Mouse (Mus musculus) hindbrain, postnatal 0 days (tissue): Measurements from ENCODE around the gene Rnf6. TPM values are rescaled to one million over a fixed set of nuclear protein-coding genes. Genes with fewer than 3 reads are reported as not detected.

Source experiments
- ATAC-seq: fragments of 200-750 bp; cut with Nextera tagmentation; 2 replicates; pipeline ENCODE4 v1.8.0; 2017; ENCODE audit warnings: mild to moderate bottlenecking, moderate TSS enrichment, moderate library complexity
- DNase-seq: peaks from one replicate; pipeline ENCODE4 v3.0.0-alpha.2; 2015; ENCODE audit warnings: low spot score
- H3K27ac ChIP-seq: fragments of 300-500 bp; sonication (generic); 2 replicates; pipeline ENCODE4 v1.5.1; 2014; ENCODE audit warnings: mild to moderate bottlenecking
- H3K27me3 ChIP-seq: fragments of 300-500 bp; sonication (generic); 2 replicates; pipeline ENCODE4 v1.6.1; 2014; ENCODE audit warnings: low read length, mixed read lengths; ENCODE audit not compliant: insufficient read depth
- H3K36me3 ChIP-seq: fragments of 300-500 bp; sonication (generic); 2 replicates; pipeline ENCODE4 v1.6.1; 2014; ENCODE audit warnings: low read length, mixed read lengths; ENCODE audit not compliant: insufficient read depth
- H3K4me1 ChIP-seq: fragments of 300-500 bp; sonication (generic); 2 replicates; pipeline ENCODE4 v1.6.1; 2014; ENCODE audit warnings: antibody characterized with exemption, low read length, mixed read lengths; ENCODE audit not compliant: insufficient read depth
- H3K4me2 ChIP-seq: fragments of 300-500 bp; sonication (generic); 2 replicates; pipeline ENCODE4 v1.6.1; 2014; ENCODE audit warnings: low read depth, mild to moderate bottlenecking, low read length, moderate library complexity, mixed read lengths
- H3K4me3 ChIP-seq: fragments of 300-500 bp; sonication (generic); 2 replicates; pipeline ENCODE4 v1.5.1; 2014; ENCODE audit warnings: low read length
- H3K9ac ChIP-seq: fragments of 300-500 bp; sonication (generic); replicated peaks from 2 replicates; pipeline ENCODE4 v1.6.1; 2014; ENCODE audit warnings: mild to moderate bottlenecking, low read length, moderate library complexity, mixed read lengths
- H3K9me3 ChIP-seq: fragments of 300-500 bp; sonication (generic); 2 replicates; pipeline ENCODE4 v1.6.1; 2016; ENCODE audit warnings: low read length, mixed read lengths
- CTCF ChIP-seq: IDR thresholded peaks from 2 replicates; pipeline ENCODE4 v1.5.1; 2016; ENCODE audit warnings: antibody characterized with exemption, control low read depth, low read depth
- WGBS: fragments of 180-500 bp; shearing (Covaris S2); extraction: QIAGEN DNeasy Blood & Tissue Kit; methylation state at CpG from one replicate; pipeline ENCODE4 v1.1.7; 2014; 5-methylcytosine and 5-hydroxymethylcytosine counted together
- polyA plus RNA-seq: library from polyadenylated mRNA; unstranded; fragments of >200 nt; fragmentation: Nextera tagmentation; extraction: Ambion mirVana; gene quantifications from 2 replicates; pipeline ENCODE4 v1.2.1, GENCODE M21; 2015
- total RNA-seq: library from RNA; depleted of rRNA; stranded (reverse); fragments of >200 nt; gene quantifications from 2 replicates; pipeline ENCODE4 v1.2.3, GENCODE M21; 2014

Gene Rnf6
- total and polyA plus RNA-seq, 2 experiments from 2014 or later = 14.6 to 28.3 TPM

- Histone ChIP-seq H3K27me3 (no peaks in the 10 kb centered on the region), H3K4me2 (peak overlapping the region; percentile 87), H3K4me3 (peak overlapping the region; percentile 76), H3K36me3 (no peaks in the 10 kb centered on the region), H3K9me3 (no peaks in the 10 kb centered on the region), H3K9ac (peak overlapping the region; percentile 72), H3K4me1 (no peaks in the 10 kb centered on the region), H3K27ac (peak overlapping the region; percentile 90)
- 1% methylated on average over 19 of the region's 19 CpGs for WGBS
- TF ChIP-seq CTCF = no peak
- peak; percentile 9 for DNase-seq
- ATAC-seq = no peak; the same call in 1 of the 2 replicates
Observed at GRCm38 (mm10) chr5:146231655-146231996, 10.3 kb upstream of the Rnf6 start.

GRCm38 (mm10) chr5:146230864-146231654, 9.7 kb upstream of the Rnf6 start, which contains the start of gene Cdk8:
Gene Cdk8, plus strand, starts transcription at chr5:146231230.
- Histone ChIP-seq H3K27me3 (no peaks in the 10 kb centered on the region), H3K36me3 (no peaks in the 10 kb centered on the region), H3K9me3 (no peaks in the 10 kb centered on the region), H3K4me3 (peak within 1 kb of the TSS; percentile 76), H3K4me2 (peak within 1 kb of the TSS; percentile 87), H3K27ac (peak within 1 kb of the TSS; percentile 90), H3K4me1 (no peaks in the 10 kb centered on the region), H3K9ac (peak within 1 kb of the TSS; percentile 72)
- DNase-seq = peak; percentile 98
- peak; percentile 40 for TF ChIP-seq CTCF
- peak; percentile 95 for ATAC-seq
- under 1% methylated on average over 74 of the region's 102 CpGs for WGBS

GRCm38 (mm10) chr5:146229869-146230650, 8.7 kb upstream of the Rnf6 start:
- no peaks in the 10 kb centered on the region for H3K9me3 ChIP-seq
- H3K27ac ChIP-seq = peak overlapping the region; percentile 90; the same call in 1 of the 2 replicates
- no peaks in the 10 kb centered on the region for H3K36me3 ChIP-seq
- peak overlapping the region; percentile 87 for H3K4me2 ChIP-seq
- DNase-seq = no peak
- no peaks in the 10 kb centered on the region for H3K4me1 ChIP-seq
- peak overlapping the region; percentile 72; the same call in 1 of the 2 replicates for H3K9ac ChIP-seq
- H3K27me3 ChIP-seq = no peaks in the 10 kb centered on the region
- WGBS = 58% methylated on average over 17 of the region's 17 CpGs
- no peak for TF ChIP-seq CTCF
- ATAC-seq = no peak; the same call in 1 of the 2 replicates
- peak overlapping the region; percentile 76 for H3K4me3 ChIP-seq

GRCm38 (mm10) chr5:146227496-146227895, 6.1 kb upstream of the Rnf6 start:
- no peaks in the 10 kb centered on the region for H3K4me1 ChIP-seq
- no peak overlapping the region for H3K9ac ChIP-seq
- no peak overlapping the region for H3K4me3 ChIP-seq
- no peaks in the 10 kb centered on the region for H3K27me3 ChIP-seq
- no peak for ATAC-seq
- H3K27ac ChIP-seq = no peak overlapping the region
- DNase-seq = no peak
- WGBS = 86% methylated on average over 8 of the region's 8 CpGs
- no peak overlapping the region for H3K4me2 ChIP-seq
- no peaks in the 10 kb centered on the region for H3K36me3 ChIP-seq
- no peak for TF ChIP-seq CTCF
- no peaks in the 10 kb centered on the region for H3K9me3 ChIP-seq

GRCm38 (mm10) chr5:146223786-146224185, 2.4 kb upstream of the Rnf6 start:
- no peaks in the 10 kb centered on the region for H3K36me3 ChIP-seq
- no peak overlapping the region for H3K27ac ChIP-seq
- H3K9ac ChIP-seq = no peak overlapping the region
- H3K4me1 ChIP-seq = peaks cover 4% of the 10 kb centered on the region; the same call in 1 of the 2 replicates
- no peak for DNase-seq
- H3K4me3 ChIP-seq = no peak overlapping the region
- H3K9me3 ChIP-seq = no peaks in the 10 kb centered on the region
- no peak for TF ChIP-seq CTCF
- H3K4me2 ChIP-seq = no peak overlapping the region
- no peak for ATAC-seq
- 73% methylated on average over 5 of the region's 5 CpGs for WGBS
- H3K27me3 ChIP-seq = no peaks in the 10 kb centered on the region

GRCm38 (mm10) chr5:146221722-146222121, 367 bp upstream of the Rnf6 start:
- DNase-seq (no peak), ATAC-seq (no peak)
- Histone ChIP-seq H3K9me3 (no peaks in the 10 kb centered on the region), H3K27me3 (no peaks in the 10 kb centered on the region), H3K36me3 (peaks cover 12% of the 10 kb centered on the region; the same call in 1 of the 2 replicates), H3K4me1 (peaks cover 4% of the 10 kb centered on the region; the same call in 1 of the 2 replicates), H3K4me3 (peak overlapping the region; percentile 63), H3K4me2 (peak overlapping the region; percentile 72), H3K9ac (peak overlapping the region; percentile 75), H3K27ac (peak overlapping the region; percentile 98)
- no peak for TF ChIP-seq CTCF
- 27% methylated on average over 6 of the region's 6 CpGs for WGBS
